12 mouse cellular contexts compared by ENCODE assay signal in the genomic region with DNA sequence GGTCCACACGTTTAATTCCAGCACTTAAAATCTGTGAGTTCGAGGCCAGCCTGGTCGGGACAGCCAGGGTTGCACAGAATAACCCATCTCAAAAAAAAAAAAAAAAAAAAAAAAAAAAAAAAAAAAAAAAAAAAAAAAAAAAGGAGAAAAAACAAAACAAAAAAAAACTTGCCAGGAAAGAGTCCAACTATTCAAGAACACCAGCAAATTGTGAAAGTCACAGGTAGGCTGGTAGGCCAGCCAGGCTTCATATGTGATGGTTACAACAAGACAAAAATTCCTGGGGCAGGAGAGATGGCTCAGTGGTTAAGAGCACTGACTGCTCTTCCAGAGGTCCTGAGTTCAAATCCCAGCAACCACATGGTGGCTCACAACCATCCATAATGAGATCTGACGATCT. TPM values are rescaled to one million over a fixed set of nuclear protein-coding genes. Genes with fewer than 3 reads are reported as not detected.
"Had no signal": no experiment of that assay in that cellular context is flagged by ENCODE, and none has a peak within 500 bp of the region (broad histone marks: within the 10 kb centered on the region; RNA-seq: fewer than 3 reads in every experiment).

No protein-coding gene starts in this region.

RNA-seq across cellular contexts. Expression of gene C130032M10Rik, which starts 5.0 kb away (rescaled TPM):
- total RNA-seq: neutrophil, adult 5-6 weeks had no signal
- polyA plus RNA-seq: neural tube, embryonic 13.5 days; neural tube, embryonic 14.5 days; neural tube, embryonic 15.5 days; small intestine, adult 2 months; spleen, adult 2 months; stomach, embryonic 14.5 days; stomach, postnatal 0 days; testis, adult 2 months; thymus, adult 2 months; thymus, postnatal 0 days; urinary bladder, adult 2 months had no signal

RNA-seq across cellular contexts. Expression of gene Ccr4, which starts 15.8 kb away (rescaled TPM):
- total RNA-seq: neutrophil, adult 5-6 weeks had no signal
- polyA plus RNA-seq: neural tube, embryonic 13.5 days; neural tube, embryonic 14.5 days; neural tube, embryonic 15.5 days; stomach, embryonic 14.5 days; stomach, postnatal 0 days had no signal

RNA-seq across cellular contexts. Expression of gene Trim71, which starts 43.6 kb away (rescaled TPM):
- total RNA-seq: neutrophil, adult 5-6 weeks had no signal
- polyA plus RNA-seq: small intestine, adult 2 months; thymus, adult 2 months had no signal
